Mouse (Mus musculus): ENCODE measurements around the gene B3gnt3.
"Not testable (repeated sequence)": the region's sequence is repeated elsewhere in the genome, so short reads cannot be mapped to it uniquely, and the experiment has no call there.

B3gnt3 gene

DNA sequence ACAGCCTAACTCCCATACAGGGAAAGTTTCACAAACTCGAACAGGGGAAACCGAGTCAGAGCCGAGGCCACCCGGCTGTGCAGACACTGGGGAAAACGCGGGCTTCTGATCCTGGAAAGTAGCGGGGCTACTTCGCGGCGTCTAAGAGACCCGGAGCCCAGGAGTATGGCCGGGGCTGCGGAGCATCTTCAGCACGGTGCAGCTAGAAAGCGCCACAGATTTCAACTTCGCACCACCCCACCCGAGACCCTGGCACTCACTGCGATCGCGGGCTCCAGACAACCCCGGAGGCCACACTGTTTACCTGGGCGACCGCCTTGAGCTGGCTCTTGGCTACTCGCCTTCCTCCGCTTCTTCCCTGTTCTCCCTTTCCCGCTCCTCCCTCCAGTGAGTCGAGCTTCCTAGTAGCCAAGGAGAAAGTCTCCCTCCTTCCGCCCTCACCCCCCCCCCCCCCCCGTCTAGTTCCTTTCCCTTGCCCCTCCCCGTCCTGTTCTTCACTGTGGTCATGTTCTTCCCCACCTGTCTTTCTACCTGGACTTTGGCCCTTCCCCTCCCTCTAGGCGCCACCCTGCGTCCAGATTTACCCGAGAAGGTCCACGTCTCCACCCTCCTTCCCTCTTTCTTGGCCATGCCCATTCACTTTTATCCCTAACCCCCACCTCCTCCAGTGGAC is at the start of gene B3gnt3:
TSS of gene B3gnt3 (minus strand) at position 376 of the 673 bp plus-strand sequence.
- no peak for DNase-seq (ENCODE audit: low spot score in 2 of 2)

DNA sequence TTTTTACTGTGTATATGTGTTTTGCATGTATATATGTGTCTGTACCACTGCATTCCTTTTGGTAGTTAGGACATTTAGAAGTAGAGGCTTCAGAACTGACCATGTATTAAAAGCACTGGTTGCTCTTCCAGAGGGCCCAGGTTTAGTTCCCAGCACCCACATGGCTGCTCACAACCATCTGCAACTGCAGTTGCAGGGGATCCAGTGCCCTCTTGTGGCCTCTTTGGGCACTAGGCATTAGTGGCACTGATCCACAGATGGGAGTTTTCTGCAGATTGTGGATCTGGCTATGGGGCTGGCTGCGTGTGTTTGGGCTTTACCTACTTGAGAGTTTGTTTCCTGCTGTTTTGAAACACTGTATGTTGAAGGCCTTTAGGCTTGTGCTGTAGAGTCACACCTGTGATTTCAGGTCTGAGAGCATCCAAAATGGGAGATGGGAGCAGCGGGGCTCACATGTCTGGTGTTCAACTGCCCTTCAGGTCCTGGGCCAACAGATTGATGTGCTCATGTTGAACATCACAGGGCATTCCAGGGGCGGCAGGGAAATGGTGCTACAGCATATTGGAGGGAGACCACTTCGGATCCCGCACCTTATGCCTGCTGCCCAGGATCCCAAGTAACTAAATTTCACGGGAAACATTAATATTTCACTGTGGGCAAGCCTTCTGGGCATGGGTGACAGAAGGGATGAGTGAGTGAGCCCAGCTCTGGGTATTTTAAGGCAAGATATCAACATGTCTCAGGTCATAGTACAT is 47.9 kb upstream of the B3gnt3 start:
- DNase-seq (ENCODE audit: low spot score in 2 of 2) = not testable (repeated sequence)

DNA sequence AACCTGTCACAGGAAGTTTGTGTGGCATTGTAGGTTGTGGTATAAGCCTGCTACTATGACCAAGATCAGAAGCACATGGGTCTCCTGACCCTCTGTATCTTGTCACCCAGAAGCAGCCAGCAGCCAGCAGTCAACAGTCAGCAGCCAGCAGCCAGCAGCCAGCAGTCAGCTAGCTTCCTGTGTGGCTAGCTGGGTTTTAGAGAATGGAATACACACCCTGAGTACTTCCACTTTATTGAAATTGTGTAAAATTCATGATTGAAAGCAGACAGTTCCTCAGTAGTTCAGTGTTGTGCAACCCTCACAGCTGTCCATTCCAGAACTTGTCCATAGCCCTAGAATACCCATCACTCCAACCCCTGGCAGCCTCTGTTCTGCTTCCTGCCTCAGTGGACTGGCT is 45.5 kb upstream of the B3gnt3 start:
- DNase-seq (ENCODE audit: low spot score in 2 of 2) = not testable (repeated sequence)

DNA sequence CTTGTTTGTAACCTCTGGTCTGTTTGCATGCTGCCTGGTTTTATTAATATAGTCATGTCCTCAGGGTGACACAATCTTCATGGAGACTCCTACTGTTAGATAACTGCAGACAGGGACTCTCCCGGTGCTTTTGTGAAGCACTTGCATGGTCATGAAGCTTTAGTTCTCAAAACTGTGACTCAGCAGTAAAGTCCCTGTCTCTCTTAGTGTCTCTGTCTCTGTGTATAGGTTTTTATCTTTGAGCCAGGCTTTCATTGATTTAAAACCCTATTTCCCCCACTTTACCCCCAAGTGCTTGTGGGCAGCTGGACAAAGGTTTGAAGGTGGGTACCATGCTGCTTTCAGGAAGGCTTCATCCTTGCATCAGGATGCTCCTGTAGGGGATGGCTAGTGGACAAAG is 43.7 kb upstream of the B3gnt3 start:
- no peak for DNase-seq (ENCODE audit: low spot score in 2 of 2)

DNA sequence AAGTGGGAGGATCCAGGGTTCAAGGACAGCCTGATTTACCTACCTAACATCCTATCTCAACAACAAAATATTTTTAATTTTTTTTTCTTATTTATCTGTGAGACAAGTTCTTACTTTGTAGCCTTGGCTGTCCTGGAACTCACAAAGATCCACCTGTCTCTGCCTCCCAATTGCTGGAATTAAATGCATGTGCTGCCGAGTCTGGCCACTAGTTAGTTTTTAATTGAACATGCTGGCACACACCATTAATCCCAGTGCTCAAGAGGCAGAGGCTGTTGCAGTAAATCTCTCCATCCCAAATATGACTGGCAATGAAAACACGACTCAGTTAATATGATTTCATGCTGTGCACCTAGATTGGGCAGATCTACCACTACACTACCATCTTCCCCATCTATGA is 41.2 kb upstream of the B3gnt3 start:
- no peak for DNase-seq (ENCODE audit: low spot score in 2 of 2)

DNA sequence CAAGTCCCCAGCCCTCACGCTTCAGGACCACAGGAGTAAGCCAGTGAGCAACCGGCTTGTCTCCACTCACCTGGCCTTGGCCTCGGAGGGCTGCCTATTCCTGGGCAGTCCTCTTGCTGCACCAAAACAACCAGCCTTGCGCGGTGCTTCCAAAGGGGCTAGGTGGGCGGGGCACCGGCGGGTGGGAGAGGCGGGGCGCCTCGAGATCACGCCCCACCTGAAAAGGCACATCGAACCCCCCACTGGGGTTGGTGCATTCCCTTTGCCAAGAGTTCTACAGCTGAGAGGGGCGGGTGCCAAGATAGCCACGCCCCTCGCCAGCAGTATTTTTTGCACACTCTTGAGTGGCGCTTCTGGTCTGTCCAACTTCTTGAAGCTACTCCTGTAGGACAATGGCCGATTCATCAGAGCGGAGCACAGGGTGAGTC is 40.1 kb upstream of the B3gnt3 start:
- DNase-seq (ENCODE audit: low spot score in 2 of 2) = no peak

DNA sequence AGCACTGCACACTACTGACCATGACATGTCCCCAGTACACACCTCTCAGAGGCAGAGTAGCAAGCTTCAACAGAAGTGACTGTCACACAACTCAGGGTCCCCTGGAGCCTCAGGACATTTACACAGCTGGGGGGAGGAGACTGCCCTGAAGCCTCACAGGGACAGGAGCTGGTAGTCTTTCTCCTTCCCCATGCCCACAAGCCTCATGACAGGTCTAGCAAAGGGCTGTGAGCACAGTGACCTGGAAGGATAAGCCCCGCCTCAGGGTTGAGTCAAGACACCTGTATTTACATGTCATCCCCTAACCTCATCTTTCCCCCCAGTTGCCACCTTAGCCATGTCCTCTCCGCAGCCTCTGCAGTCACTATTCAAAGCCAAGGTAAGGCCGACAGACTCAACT is 39.6 kb upstream of the B3gnt3 start:
- DNase-seq (ENCODE audit: low spot score in 2 of 2) = no peak

DNA sequence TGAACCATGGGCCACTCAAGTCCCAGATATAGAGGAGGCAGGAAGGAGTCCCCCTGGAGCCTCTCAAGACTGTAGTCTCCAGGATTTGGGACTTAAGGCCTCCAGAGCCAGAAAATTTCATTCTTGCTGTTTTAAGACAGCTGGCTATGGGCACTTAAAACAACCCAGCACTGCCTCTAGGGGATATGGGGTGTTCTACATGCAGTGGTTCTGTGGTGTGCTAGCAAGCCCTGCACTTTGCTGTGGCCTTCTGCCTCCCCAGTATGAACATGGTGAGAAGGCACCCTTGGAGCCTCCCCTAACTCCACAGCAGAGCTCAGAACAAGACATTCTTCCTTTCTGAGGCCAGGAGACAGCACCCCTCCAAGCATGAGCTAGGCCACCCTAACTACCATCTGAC is 36.7 kb upstream of the B3gnt3 start:
- DNase-seq (ENCODE audit: low spot score in 2 of 2) = not testable (repeated sequence)

DNA sequence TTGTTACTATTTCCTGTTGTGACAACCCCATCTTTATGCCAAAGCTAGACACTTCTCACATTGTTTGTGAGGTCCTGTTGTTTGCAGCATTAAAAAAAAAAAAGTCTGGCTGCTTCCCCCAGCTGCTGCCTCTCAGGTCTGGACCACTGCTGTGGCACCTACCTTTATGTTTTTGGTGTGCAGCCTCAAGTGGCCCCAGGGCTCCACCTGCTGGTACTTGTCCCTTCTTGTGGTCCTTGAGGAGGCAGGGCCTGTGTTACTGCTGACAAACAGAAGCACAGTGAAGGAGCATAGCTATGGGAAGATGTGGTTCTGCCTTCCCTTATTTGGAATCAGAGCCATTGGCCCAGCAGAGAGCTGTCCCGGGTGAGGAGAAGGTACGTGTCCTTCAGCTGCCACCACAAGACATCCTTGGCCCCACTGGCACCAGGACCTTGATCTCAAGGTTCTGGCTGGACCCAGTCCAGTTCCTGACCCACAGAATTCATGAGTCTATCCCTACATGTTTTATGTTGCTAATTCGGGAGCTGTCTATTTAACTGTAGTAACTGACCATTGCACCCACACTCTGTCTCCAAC is 30.2 kb upstream of the B3gnt3 start:
- peak in 1 of 2 experiments; percentile 37 for DNase-seq (ENCODE audit: low spot score in 2 of 2)

DNA sequence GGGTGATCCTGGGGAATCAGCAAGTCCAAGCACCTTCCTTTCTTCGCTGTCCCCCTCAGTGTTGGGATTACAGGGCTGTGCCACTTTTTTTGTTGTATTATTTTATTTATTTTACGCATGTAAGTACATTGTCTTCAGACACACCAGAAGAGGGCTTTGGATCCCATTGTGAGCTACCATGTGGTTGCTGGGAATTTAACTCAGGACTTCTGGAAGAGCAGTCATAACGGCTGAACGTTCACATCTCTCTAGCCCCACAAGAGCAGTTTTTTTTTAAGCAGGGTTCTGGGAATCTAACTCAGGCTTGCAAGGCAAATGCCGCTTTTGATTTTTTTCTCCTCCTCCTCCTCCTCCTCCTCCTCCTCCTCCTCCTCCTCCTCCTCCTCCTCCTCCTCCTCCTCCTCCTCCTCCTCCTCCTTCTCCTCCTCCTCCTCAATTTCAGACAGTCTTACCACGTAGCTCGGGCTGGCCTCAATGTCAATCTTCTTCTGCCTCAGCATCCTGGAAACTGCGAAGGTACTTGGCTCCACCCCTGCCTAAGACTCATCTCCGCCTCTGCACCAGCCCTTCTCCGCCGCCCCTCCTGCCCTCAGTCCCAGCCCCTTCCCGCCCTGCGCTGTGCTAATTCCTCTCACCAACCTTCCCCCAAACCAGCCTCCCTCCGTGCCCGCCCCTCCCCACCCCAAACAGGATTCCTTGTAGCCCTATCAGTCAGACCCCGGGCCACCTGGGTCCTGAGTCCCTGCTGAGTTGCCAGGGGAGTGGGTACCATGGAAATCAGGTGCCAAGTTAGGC is 27.4 kb upstream of the B3gnt3 start:
- DNase-seq (ENCODE audit: low spot score in 2 of 2) = no peak

DNA sequence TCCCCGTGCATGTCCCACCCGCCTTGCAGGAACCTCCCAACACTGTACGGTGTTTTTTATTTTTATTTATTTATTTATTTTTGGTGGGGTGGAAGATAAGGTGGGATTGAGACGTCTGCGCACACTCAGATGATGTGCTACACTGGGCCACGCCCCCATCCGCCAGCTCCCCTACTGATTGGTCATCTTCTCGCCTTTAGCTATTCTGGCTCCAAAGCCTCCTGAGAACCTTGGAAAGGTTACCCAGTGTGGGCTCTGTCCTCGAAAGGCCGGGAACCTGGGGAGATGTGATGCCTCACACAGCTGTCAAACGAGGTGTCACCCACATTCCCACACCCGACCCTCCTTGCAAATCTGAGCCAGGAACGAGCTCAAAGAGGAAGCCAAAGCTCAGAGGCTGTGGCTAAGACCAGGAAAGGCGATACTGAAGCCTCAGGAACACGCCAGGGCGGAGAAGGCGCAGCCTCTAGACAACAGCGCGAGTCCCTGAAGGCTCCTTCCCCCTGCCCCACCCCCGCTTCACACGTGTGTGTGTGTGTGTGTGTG is 26.7 kb upstream of the B3gnt3 start:
- DNase-seq (ENCODE audit: low spot score in 2 of 2) = peak in 1 of 2 experiments; percentile 36

DNA sequence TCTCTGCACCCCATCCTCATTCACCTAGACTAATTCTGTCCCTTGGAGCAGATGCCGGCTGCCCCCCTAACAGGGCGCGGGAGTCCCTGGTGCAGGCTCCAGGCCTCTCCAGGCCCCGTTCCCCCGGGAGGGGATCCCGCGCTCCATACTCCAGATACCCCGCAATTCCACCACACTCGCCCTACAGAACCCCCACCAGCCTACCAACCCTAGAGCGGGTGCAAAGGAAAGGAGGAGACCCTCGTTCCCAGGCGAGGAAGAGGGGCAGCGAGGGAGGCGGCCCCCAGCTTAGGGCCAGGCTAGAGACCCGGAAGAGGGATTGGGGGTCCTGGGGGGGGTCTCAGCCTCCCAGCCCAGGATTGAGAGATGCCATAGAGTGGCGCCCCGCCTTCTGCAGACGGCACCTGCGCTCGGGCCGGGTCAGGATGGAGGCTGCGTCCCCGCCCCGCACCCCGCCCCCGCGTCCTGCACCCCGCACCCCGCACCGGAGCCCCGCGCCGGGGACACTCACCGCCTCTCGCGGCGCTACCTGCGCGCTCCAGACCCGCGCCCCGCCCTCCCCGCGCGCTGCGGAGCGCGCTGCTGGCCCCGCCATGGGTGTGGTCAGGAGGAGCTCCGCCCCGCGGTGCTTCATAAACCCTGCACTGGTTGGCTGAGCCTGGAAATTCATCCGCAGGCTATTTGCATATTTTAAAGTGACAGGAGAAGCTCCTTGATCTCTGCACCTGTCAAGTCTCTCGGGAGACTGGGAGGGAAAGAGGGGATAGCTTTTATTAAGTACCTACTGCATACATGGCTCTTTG is 23.7 kb upstream of the B3gnt3 start, which contains the start of gene Fcho1:
TSS of gene Fcho1 (minus strand) at position 595 of the 803 bp plus-strand sequence.
- DNase-seq (ENCODE audit: low spot score in 2 of 2) = peak; percentile 63 to 81

DNA sequence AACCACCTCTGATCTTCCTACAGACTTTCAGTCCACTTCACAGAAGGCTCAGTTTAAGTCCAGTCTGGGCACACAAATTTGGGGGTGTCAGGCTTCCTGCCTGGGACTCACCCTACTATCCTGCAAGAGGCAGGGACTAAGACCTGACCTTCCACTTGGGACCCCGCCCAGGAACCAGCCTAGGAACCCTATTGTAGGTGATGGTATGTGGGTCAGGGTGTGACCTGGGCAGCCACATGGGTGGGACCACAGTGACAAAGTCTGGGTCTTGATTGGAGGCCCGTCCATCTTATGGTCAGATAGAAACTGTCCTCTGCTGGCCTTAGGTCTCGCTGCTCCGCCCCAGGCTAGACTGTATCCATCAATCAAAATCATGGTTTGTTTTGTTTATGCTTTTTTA is 22.8 kb upstream of the B3gnt3 start:
- DNase-seq (ENCODE audit: low spot score in 2 of 2) = no peak

DNA sequence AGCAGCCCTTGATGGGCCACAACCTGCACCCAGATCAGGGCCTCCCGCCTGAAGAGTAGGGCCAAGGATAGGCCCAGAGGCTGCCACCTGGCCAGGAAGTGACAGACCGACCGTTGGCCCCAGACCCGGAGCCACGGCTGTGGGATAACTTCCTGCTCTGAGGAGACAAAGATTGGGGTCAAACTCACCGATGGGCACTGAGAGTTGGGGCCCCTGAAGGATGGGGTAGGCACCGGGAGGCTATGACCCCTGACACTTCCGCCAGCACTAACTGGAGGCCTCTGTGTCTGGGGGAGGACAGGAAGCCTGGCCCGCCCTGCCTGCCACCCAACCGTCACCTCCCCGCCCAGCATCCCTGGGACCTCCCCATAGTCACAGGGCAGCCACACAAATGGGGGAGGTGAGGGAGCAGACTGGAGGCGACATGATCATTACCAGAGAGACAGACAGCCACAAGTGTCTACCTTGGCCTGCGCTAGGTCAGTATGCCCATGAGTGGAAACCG is 21.5 kb upstream of the B3gnt3 start:
- no peak for DNase-seq (ENCODE audit: low spot score in 2 of 2)

DNA sequence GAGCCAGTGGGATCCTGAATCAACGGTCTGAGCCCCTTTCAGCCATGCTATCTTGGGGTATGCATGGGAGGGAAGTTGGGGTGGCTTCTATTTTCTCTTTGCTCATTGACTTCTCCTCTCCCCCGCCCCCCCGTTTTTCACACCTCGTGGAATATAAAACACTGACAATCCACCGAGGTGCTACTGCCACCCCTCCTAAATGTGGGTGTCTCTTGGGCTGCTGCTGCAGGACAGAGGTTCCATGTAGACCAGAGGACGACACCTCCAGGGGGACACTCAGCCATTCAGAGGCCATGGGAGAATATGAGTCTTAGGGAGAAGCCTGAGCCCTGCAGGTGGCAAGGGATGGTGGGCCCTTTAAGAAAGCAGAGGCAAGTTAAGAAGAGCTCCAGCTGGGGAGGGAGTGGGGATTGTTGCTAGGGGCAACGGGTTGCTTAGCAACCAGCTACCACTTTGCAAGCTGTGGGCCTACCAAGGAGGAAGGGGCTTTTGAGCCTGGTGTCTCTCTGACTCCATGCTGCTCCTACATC is 18.4 kb upstream of the B3gnt3 start:
- peak in 1 of 2 experiments; percentile 66 for DNase-seq (ENCODE audit: low spot score in 2 of 2)

DNA sequence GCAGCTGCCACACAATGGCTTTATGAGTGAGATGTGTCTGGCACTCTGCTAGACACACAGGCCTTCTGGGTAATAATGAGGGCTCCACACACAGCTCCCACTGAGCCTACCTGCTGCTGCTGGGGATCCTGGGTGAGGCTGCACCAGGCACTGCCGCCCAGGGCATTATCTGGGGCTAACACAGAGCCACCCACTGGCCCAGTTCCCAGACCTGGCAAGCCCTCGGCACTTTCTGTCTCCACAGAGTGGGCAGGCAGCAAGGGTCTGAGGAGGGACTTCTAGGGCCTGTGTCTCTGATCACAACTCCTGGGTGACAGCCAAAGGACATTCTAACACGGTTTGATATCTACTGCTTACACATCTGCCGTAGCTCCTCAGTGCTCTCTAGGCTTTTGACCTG is 17.6 kb upstream of the B3gnt3 start:
- DNase-seq (ENCODE audit: low spot score in 2 of 2) = peak in 1 of 2 experiments; percentile 74

DNA sequence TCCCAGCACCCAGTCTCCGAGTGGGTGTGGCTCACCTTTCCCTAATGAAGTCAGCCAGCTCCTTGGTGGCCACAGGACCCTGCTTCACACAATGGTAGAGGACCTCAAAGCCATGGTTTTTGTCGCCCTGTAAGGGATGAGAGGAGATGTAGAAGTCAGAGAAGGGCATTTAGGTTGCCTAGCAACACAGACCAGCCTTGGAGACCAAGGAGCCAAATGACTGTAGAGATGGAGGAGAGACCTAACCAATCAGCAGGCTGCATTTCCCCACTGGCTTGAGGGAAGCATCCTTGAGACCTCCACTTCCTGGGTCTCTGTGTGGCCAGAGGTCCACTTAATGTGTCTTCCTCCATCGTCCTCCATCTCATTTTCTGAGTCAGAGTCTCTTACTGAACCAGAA is 16.7 kb upstream of the B3gnt3 start:
- no peak for DNase-seq (ENCODE audit: low spot score in 2 of 2)

DNA sequence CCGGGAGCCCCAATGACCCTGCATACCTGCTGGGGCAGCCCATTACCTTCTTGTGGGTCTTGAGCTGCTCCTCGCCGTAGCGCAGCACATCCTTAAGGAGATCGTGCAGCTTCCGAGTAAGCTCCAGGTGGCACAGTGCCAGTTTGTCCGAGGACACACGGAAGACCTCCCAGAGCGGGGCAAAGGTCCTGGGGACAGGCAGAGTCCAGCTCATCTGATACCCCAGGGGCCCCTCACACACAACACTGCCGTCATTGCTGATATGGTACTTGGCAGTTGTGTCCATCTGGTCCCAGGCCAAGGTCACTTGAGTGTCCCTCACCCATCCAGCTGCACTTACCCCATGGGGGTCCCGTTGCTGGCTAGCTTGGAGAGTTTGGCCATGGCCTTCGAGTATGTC is 15.5 kb upstream of the B3gnt3 start:
- DNase-seq (ENCODE audit: low spot score in 2 of 2) = no peak

DNA sequence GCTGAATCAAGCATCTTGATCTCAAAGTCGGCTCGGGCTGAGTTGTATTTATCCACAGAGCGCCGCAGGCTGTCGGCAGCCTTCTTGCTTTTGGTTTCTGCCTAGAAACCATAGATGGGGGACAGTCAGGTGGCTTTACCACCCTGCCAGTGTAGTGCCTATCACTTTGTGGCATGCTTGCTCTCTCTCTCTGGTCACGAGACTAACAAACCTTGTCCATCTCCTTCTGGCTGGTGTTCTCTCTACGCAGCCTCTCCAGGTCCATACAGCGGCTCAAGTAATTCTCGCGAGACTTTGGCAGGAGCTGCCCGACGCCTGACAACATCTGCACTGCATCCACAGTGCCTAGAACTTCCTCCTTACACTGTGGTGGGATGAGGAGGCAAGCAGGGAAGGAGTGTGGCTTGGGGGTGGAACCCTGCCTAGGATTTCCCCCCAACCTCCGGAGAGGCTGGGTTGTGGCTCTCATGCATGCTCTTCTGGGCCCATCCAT is 15.0 kb upstream of the B3gnt3 start:
- no peak for DNase-seq (ENCODE audit: low spot score in 2 of 2)

DNA sequence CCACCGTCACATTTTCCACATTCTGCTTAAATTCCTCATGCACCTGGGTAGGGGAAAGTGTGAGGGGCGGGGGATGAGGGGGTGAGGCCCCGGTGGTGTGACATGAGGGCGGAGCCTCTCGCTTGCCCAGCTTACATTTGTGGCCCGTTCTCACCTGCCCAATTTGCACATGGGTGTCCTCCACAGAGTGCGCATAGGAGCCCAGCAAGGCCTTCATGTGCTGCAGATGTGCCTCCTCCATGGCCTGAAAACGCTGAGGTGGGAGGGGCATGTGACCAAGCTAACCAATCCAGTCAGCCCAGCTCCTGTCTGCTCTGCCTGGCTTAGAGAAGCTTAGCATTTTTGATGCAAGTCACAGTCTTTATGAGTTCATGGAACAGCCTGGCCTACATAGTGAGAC is 13.9 kb upstream of the B3gnt3 start:
- no peak for DNase-seq (ENCODE audit: low spot score in 2 of 2)
